Mouse (Mus musculus) liver, embryonic 15.5 days (tissue): Measurements from ENCODE around the gene Pon1. TPM values are rescaled to one million over a fixed set of nuclear protein-coding genes. Genes with fewer than 3 reads are reported as not detected.

Experiments used
- ATAC-seq: fragments of 200-750 bp; cut with Nextera tagmentation; 2 replicates; pipeline ENCODE4 v1.8.0; 2017; ENCODE audit warnings: moderate number of reproducible peaks, mild to moderate bottlenecking, moderate library complexity; ENCODE audit not compliant: insufficient read depth
- H3K27ac ChIP-seq: fragments of 300-500 bp; sonication (generic); replicated peaks from 2 replicates; pipeline ENCODE4 v1.5.1; 2015; ENCODE audit warnings: mild to moderate bottlenecking, inconsistent platforms
- H3K27me3 ChIP-seq: fragments of 300-500 bp; sonication (generic); 2 replicates; pipeline ENCODE4 v1.6.1; 2015; ENCODE audit warnings: mild to moderate bottlenecking, inconsistent platforms
- H3K36me3 ChIP-seq: fragments of 300-500 bp; sonication (generic); replicated peaks from 2 replicates; pipeline ENCODE4 v1.6.1; 2015; ENCODE audit warnings: moderate library complexity, mild to moderate bottlenecking, inconsistent platforms
- H3K4me1 ChIP-seq: fragments of 300-500 bp; sonication (generic); replicated peaks from 2 replicates; pipeline ENCODE4 v1.6.1; 2015; ENCODE audit warnings: inconsistent platforms
- H3K4me2 ChIP-seq: fragments of 300-500 bp; sonication (generic); 2 replicates; pipeline ENCODE4 v1.6.1; 2015; ENCODE audit warnings: moderate library complexity, mild to moderate bottlenecking, inconsistent platforms
- H3K4me3 ChIP-seq: fragments of 300-500 bp; sonication (generic); replicated peaks from 2 replicates; pipeline ENCODE4 v1.5.1; 2015; ENCODE audit warnings: mild to moderate bottlenecking, inconsistent platforms
- H3K9ac ChIP-seq: fragments of 300-500 bp; sonication (generic); 2 replicates; pipeline ENCODE4 v1.6.1; 2015; ENCODE audit warnings: moderate library complexity, mild to moderate bottlenecking, inconsistent platforms
- H3K9me3 ChIP-seq: fragments of 300-500 bp; sonication (generic); replicated peaks from 2 replicates; pipeline ENCODE4 v1.6.1; 2016; ENCODE audit warnings: inconsistent platforms
- WGBS: fragments of 180-500 bp; shearing (Covaris S2); methylation state at CpG from one replicate; pipeline ENCODE4 v1.1.7; 2015; ENCODE audit warnings: mixed read lengths; ENCODE audit not compliant: insufficient replicate concordance; 5-methylcytosine and 5-hydroxymethylcytosine counted together
- polyA plus RNA-seq: library from polyadenylated mRNA; unstranded; fragments of >200 nt; fragmentation: Nextera tagmentation; extraction: Ambion mirVana; gene quantifications from 2 replicates; pipeline ENCODE4 v1.2.1, GENCODE M21; 2015

The Pon1 gene
- polyA plus RNA-seq, 1 experiment from 2014 or later: 6.6 TPM

DNA sequence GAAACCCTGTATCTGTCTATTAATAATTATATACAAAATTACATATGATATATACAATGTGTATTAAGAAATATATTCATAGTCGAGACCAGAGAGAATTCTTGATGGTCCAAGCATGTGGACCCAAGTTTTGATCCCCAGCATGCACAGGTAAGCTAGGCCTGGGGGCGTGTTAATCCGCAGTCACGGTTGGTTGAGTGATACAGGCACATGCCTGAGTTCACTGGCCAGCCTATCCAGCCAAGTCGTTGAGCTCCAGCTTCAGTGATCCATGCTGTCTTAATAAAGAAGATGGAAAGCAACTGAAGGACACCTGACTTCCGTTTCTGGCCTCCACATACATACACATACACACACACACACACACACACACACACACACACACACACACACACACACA lies 57.7 kb downstream of the Pon1 start:
- Histone ChIP-seq H3K4me3 (no peak overlapping the region), H3K27me3 (no peaks in the 10 kb centered on the region), H3K9ac (no peak overlapping the region), H3K4me1 (no peaks in the 10 kb centered on the region), H3K4me2 (no peak overlapping the region), H3K9me3 (no peaks in the 10 kb centered on the region), H3K36me3 (no peaks in the 10 kb centered on the region), H3K27ac (no peak overlapping the region)
- 80% methylated on average over 6 of the region's 6 CpGs for WGBS
- no peak for ATAC-seq

- no peak overlapping the region for H3K4me3 ChIP-seq
- no peak overlapping the region for H3K4me2 ChIP-seq
- 61% methylated on average over 6 of the region's 6 CpGs for WGBS
- no peaks in the 10 kb centered on the region for H3K27me3 ChIP-seq
- H3K9me3 ChIP-seq: no peaks in the 10 kb centered on the region
- H3K9ac ChIP-seq: no peak overlapping the region
- 0 out of 2 replicates have a peak overlapping the region, but pooled peaks have one; percentile 16 for H3K27ac ChIP-seq
- no peaks in the 10 kb centered on the region for H3K4me1 ChIP-seq
- ATAC-seq: no peak
- no peaks in the 10 kb centered on the region for H3K36me3 ChIP-seq
These were observed 58.8 kb downstream of the Pon1 start for GRCm38 (mm10) chr6:5134986-5135385.

DNA sequence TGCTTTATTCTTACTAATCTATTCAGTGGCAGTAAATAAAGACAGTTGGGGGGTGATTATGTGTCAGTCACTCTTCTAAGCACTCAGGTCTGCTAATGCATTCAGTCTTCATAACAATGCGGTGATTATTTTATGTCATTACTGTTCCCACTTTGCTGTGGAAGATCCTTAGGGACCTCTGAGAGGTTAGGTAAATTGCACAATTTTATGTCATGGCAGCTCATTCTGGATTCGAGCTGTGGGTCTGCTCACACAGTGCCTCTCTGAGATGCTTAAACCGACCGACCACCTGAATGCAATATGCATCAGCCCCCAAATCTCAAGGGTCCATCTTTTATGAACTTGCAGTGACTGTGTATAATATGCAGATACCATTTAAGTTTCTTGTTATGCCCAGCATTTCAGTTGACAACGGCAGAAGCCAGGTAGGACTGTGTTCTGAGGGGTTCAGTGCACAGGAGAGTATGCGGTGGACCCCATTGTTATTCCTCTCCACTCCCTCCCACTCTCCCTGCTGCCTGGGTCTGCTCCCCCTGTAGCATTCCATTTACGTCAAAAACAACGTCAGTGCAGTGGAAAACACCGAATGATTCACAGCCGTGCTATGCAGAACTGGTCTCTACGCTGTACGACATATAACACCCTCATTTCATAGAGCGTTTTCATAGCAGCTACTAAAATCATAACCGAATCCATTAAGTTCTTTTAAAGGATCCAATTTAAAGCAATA lies 64.2 kb downstream of the Pon1 start:
- Histone ChIP-seq H3K27ac (no peak overlapping the region), H3K36me3 (no peaks in the 10 kb centered on the region), H3K9me3 (no peaks in the 10 kb centered on the region), H3K9ac (no peak overlapping the region), H3K4me1 (no peaks in the 10 kb centered on the region), H3K27me3 (no peaks in the 10 kb centered on the region), H3K4me2 (no peak overlapping the region), H3K4me3 (no peak overlapping the region)
- no peak for ATAC-seq
- WGBS: 79% methylated on average over 14 of the region's 14 CpGs

GRCm38 (mm10) chr6:5120229-5120628 lies 73.5 kb downstream of the Pon1 start:
- no peak overlapping the region for H3K9ac ChIP-seq
- no peaks in the 10 kb centered on the region for H3K9me3 ChIP-seq
- no peaks in the 10 kb centered on the region for H3K27me3 ChIP-seq
- H3K36me3 ChIP-seq: no peaks in the 10 kb centered on the region; the same call in 1 of the 2 replicates
- no peak overlapping the region for H3K4me3 ChIP-seq
- H3K4me2 ChIP-seq: no peak overlapping the region
- H3K4me1 ChIP-seq: no peaks in the 10 kb centered on the region
- 61% methylated on average over 3 of the region's 3 CpGs for WGBS
- no peak overlapping the region for H3K27ac ChIP-seq
- no peak for ATAC-seq

GRCm38 (mm10) chr6:5119181-5119910 lies 74.4 kb downstream of the Pon1 start:
- Histone ChIP-seq H3K27me3 (no peaks in the 10 kb centered on the region), H3K27ac (no peak overlapping the region), H3K9me3 (no peaks in the 10 kb centered on the region), H3K9ac (no peak overlapping the region), H3K4me2 (no peak overlapping the region), H3K4me3 (no peak overlapping the region), H3K36me3 (no peaks in the 10 kb centered on the region; the same call in 1 of the 2 replicates), H3K4me1 (no peaks in the 10 kb centered on the region)
- 70% methylated on average over 15 of the region's 15 CpGs for WGBS
- ATAC-seq: no peak

Other genes with a start within 250 kb of the Pon1 start
- gene Pon3, start 62.3 kb upstream of the Pon1 start, polyA plus RNA-seq: 20.6 and 23.0 TPM in 2 replicates
- gene Pon2, start 104.5 kb upstream of the Pon1 start, polyA plus RNA-seq: 48.2 and 52.1 TPM in 2 replicates
- gene Asb4, start 189.4 kb upstream of the Pon1 start, polyA plus RNA-seq: 4.5 and 4.7 TPM in 2 replicates